Mouse (Mus musculus): Measurements from ENCODE around the gene Gtf2e1.

The Gtf2e1 gene

GRCm38 (mm10) chr16:37546312-37546711, 6.7 kb upstream of the Gtf2e1 start:
- no peak for DNase-seq (ENCODE audit: low read depth, low spot score)

- peak; percentile 73 for DNase-seq (ENCODE audit: low read depth, low spot score)
These were observed 1.2 kb upstream of the Gtf2e1 start for GRCm38 (mm10) chr16:37540776-37541175.

- DNase-seq (ENCODE audit: low read depth, low spot score), result no peak
These were observed 364 bp downstream of the Gtf2e1 start for GRCm38 (mm10) chr16:37539240-37539610.

- DNase-seq (ENCODE audit: low read depth, low spot score), result no peak
These were observed 6.1 kb downstream of the Gtf2e1 start for GRCm38 (mm10) chr16:37533369-37534068.

DNA sequence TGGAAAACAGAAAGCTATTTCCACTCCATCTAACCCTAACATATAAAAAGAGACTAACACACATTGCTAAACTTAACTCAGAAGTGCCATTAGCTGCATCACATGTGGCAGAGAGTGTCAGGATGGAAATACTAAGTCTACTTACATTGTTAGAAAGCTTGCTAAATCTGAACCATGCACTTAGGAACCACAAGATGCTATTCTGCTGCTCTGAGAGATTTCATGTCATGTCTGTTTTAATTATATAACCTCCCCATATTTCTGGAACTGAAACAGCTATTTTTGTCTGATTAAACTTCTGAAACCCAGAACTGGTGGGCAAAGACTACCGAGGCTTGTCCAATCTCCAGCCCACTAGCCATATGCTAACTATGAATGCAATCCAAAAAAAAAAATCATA, 7.5 kb downstream of the Gtf2e1 start:
- DNase-seq (ENCODE audit: low read depth, low spot score), result no peak

DNA sequence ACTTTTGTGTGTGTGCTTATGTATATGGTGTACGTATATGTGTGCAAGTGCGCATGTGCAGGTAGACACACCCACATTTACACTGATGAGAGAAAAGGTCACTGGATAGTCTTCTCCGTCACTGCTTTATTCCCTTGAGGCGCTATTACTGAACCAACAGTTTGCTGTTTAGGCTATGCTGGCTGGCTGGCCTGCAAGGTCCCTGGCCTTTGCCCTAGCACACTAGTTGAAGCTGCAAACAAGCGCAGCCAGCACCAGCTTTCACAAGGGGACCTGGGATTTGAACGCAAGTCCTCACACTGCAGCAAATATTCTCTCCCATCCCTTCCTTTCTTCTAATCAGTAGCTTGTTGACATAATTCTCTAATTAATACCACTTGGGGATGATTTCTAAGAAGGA, 9.4 kb downstream of the Gtf2e1 start:
- no peak for DNase-seq (ENCODE audit: low read depth, low spot score)

GRCm38 (mm10) chr16:37526688-37527223, 12.8 kb downstream of the Gtf2e1 start:
- DNase-seq (ENCODE audit: low read depth, low spot score), result no peak

DNA sequence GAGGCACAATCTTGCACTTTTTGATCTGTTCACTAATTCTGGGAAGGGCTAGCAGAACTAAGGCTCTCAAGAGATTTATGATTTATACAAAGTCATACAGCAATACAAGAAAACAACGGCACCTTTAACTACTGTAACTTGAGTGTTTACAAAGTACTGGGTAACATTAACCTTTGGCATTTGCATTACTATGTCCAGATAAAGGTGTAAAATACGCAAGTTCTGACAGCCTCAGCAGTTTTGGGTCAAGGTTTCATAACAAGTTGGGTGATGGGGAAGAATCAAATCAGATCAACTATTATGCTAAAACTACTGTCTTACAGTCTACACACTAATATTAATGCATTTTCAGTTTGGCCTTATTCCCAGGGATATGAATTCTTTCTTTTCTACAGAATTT, 14.5 kb downstream of the Gtf2e1 start:
- DNase-seq (ENCODE audit: low read depth, low spot score), result no peak

- no peak for DNase-seq (ENCODE audit: low read depth, low spot score)
These were observed 17.4 kb downstream of the Gtf2e1 start for GRCm38 (mm10) chr16:37522100-37522697.

GRCm38 (mm10) chr16:37520190-37521040, 19.2 kb downstream of the Gtf2e1 start:
- DNase-seq (ENCODE audit: low read depth, low spot score), result no peak

DNA sequence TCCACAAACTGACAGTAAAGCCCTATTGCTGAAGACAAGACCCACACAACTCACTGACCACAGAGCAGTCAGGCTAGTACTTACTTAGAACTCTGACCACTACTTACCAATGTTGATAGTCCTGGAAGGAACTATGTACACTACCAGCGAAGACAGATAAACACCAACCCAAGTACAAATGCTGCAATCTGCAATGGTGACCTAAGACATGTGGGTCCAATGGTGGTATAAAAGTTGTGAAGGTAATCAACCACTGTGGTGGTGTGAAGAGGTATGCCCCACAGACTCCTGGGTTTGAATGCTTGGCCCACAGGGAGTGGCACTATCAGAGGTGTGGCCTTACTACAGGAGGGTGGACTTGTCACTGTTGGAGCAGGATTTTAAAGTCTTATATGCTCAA, 19.9 kb downstream of the Gtf2e1 start:
- no peak for DNase-seq (ENCODE audit: low read depth, low spot score)

- no peak for DNase-seq (ENCODE audit: low read depth, low spot score)
These were observed 20.9 kb downstream of the Gtf2e1 start for GRCm38 (mm10) chr16:37518662-37519061.

DNA sequence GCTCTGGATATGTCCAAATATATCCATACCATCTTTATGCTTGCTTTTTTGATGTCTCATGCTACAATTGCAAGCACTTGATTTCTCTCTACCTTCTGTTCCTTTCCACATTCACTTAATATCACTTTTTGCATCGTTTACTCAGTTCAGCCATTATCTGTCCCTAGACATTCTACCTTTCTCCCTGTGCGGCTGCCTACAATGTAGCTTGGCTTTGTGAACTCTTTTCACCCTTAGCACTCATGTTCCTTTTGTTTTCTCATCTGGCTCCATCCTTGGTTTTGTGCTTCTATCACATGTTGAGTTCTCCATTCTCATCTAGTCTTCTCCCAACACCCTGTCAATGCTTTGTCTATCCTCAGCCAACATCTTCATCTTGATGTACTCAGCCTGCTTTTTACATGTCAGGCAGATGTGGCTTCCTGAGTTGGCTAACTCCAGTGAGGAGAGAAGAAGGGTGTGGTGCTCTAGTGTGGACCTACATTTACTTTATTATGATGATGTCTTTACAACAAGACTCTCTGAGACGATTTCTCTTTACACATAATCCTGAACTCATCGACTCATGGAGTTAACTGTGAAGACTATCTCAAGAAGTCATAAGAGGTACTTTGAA, 21.9 kb downstream of the Gtf2e1 start:
- no peak for DNase-seq (ENCODE audit: low read depth, low spot score)

GRCm38 (mm10) chr16:37516376-37516993, 23.1 kb downstream of the Gtf2e1 start:
- DNase-seq (ENCODE audit: low read depth, low spot score), result no peak

DNA sequence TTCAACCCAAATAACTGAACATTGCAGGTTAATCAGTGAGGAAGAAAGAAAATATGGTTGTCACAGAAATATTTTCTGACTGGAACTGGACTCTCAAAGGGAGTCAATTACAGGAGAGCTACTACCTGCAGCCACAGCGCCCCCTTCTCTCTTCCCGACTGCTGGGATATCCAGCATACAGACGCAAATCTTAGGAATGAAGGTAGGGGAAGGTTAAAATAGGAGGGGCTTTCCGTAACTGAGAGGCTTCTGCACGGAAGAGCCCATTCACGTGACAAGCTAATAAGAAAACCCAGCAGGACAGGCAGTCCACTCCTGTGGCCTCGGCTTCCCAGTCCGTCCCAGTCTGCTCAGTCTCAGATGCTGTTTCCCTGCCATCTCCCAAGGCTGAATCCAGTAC, 24.9 kb downstream of the Gtf2e1 start:
- DNase-seq (ENCODE audit: low read depth, low spot score), result no peak

- DNase-seq (ENCODE audit: low read depth, low spot score), result no peak
These were observed 28.1 kb downstream of the Gtf2e1 start for GRCm38 (mm10) chr16:37511489-37511888.

- no peak for DNase-seq (ENCODE audit: low read depth, low spot score)
These were observed 32.8 kb downstream of the Gtf2e1 start for GRCm38 (mm10) chr16:37506751-37507150.

- no peak for DNase-seq (ENCODE audit: low read depth, low spot score)
These were observed 35.1 kb downstream of the Gtf2e1 start for GRCm38 (mm10) chr16:37504517-37504916.

DNA sequence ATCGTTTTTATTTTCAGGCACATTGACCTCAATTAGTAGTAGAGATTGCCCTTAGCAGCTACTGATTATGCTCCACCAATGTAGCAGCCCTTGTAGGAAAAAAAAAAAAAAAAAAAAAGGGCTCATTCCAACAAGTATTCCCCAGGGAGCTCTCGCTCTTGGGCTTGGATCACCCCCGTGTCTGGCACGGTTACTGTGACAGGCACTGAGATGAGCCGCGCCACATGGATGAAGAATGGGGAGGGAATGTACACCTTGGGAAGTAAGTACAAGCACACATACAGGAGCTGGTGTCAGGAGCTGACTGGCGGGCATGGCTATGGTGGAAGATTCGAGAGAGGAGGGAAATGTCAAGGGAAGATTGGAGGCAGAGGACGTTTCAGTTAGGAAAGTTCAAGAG, 41.0 kb downstream of the Gtf2e1 start:
- no peak for DNase-seq (ENCODE audit: low read depth, low spot score)

- no peak for DNase-seq (ENCODE audit: low read depth, low spot score)
These were observed 44.6 kb downstream of the Gtf2e1 start for GRCm38 (mm10) chr16:37495017-37495416.

GRCm38 (mm10) chr16:37486826-37487612, 52.6 kb downstream of the Gtf2e1 start:
- DNase-seq (ENCODE audit: low read depth, low spot score), result no peak

Data from skeletal muscle tissue, adult 2 months (tissue).